Mouse (Mus musculus) heart, embryonic 11.5 days (tissue): Measurements from ENCODE around the gene Btbd9. TPM values are rescaled to one million over a fixed set of nuclear protein-coding genes. Genes with fewer than 3 reads are reported as not detected.

ENCODE experiments used
- ATAC-seq: fragments of 200-750 bp; cut with Nextera tagmentation; replicated peaks from 2 replicates; pipeline ENCODE4 v1.8.0; 2017; ENCODE audit warnings: moderate library complexity; ENCODE audit not compliant: insufficient number of reproducible peaks, low FRiP score, low TSS enrichment
- H3K27ac ChIP-seq: fragments of 300-500 bp; sonication (generic); 2 replicates; pipeline ENCODE4 v1.5.1; 2014; ENCODE audit warnings: mild to moderate bottlenecking, low read depth, low read length
- H3K27me3 ChIP-seq: fragments of 300-500 bp; sonication (generic); 2 replicates; pipeline ENCODE4 v1.6.1; 2014; ENCODE audit warnings: mild to moderate bottlenecking, low read length, mixed read lengths; ENCODE audit not compliant: control insufficient read depth, insufficient read depth
- H3K36me3 ChIP-seq: fragments of 300-500 bp; sonication (generic); 2 replicates; pipeline ENCODE4 v1.6.1; 2014; ENCODE audit warnings: mild to moderate bottlenecking, low read length, moderate library complexity, mixed read lengths; ENCODE audit not compliant: control insufficient read depth, insufficient read depth
- H3K4me1 ChIP-seq: fragments of 300-500 bp; sonication (generic); 2 replicates; pipeline ENCODE4 v1.6.1; 2014; ENCODE audit warnings: low read length; ENCODE audit not compliant: control insufficient read depth, insufficient read depth
- H3K4me2 ChIP-seq: fragments of 300-500 bp; sonication (generic); 2 replicates; pipeline ENCODE4 v1.6.1; 2014; ENCODE audit warnings: mild to moderate bottlenecking, moderate library complexity
- H3K4me3 ChIP-seq: fragments of 300-500 bp; sonication (generic); 2 replicates; pipeline ENCODE4 v1.5.1; 2014; ENCODE audit warnings: low read depth, low read length
- H3K9ac ChIP-seq: fragments of 300-500 bp; sonication (generic); 2 replicates; pipeline ENCODE4 v1.6.1; 2014; ENCODE audit warnings: mild to moderate bottlenecking, low read depth, low read length, moderate library complexity
- H3K9me3 ChIP-seq: fragments of 300-500 bp; sonication (generic); replicated peaks from 2 replicates; pipeline ENCODE4 v1.6.1; 2016; ENCODE audit warnings: low read length; ENCODE audit not compliant: control insufficient read depth
- WGBS: fragments of 180-500 bp; shearing (Covaris S2); extraction: QIAGEN DNeasy Blood & Tissue Kit; methylation state at CpG from one replicate; pipeline ENCODE4 v1.1.7; 2014; ENCODE audit not compliant: insufficient replicate concordance; 5-methylcytosine and 5-hydroxymethylcytosine counted together
- polyA plus RNA-seq: library from polyadenylated mRNA; unstranded; fragments of >200 nt; fragmentation: Nextera tagmentation; extraction: Ambion mirVana; gene quantifications from 2 replicates; pipeline ENCODE4 v1.2.1, GENCODE M21; 2014

The Btbd9 gene
- polyA plus RNA-seq, 1 experiment from 2014 or later, result 41.9 TPM

DNA sequence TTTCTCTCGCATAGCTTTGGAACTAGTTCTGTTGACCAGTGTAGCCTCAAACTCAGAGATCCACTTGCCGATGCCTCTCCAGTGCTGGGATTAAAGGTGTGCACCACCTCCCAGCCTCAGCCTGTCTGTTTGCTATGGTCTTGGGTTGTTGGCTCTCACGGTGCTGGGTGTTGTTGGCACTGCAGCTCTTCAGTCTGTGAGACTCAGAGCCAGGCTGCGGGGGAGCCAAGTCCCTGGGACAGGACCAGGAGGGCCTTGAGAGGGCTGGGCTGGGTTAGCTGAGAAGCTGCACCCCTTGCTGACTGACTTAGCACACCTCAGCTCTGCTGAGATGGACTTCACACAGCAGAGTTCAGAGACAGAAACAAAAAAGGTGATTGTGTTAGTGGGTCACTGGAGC, 376.0 kb downstream of the Btbd9 start:
- whole genome bisulfite sequencing, result 59% methylated on average over 4 of the region's 4 CpGs
- H3K9ac ChIP-seq, result no peak overlapping the region
- peak overlapping the region; percentile 80 for H3K27ac ChIP-seq

GRCm38 (mm10) chr17:30199374-30200247, 376.7 kb downstream of the Btbd9 start:
- peak overlapping the region; percentile 49; the same call in 1 of the 2 replicates for H3K9ac ChIP-seq
- no peak overlapping the region for H3K4me3 ChIP-seq
- H3K4me2 ChIP-seq, result no peak overlapping the region
- H3K27ac ChIP-seq, result peak overlapping the region; percentile 80
- H3K27me3 ChIP-seq, result no peaks in the 10 kb centered on the region
- ATAC-seq, result no peak
- no peaks in the 10 kb centered on the region for H3K36me3 ChIP-seq
- 54% methylated on average over 13 of the region's 13 CpGs for WGBS
- peaks cover 98% of the 10 kb centered on the region for H3K4me1 ChIP-seq
- H3K9me3 ChIP-seq, result no peaks in the 10 kb centered on the region

More for the DNA sequence above, 376.0 kb downstream of the Btbd9 start:
- Histone ChIP-seq H3K9me3 (no peaks in the 10 kb centered on the region), H3K36me3 (no peaks in the 10 kb centered on the region), H3K4me3 (no peak overlapping the region), H3K4me1 (peaks cover 97% of the 10 kb centered on the region), H3K27me3 (no peaks in the 10 kb centered on the region), H3K4me2 (no peak overlapping the region)
- ATAC-seq, result no peak

DNA sequence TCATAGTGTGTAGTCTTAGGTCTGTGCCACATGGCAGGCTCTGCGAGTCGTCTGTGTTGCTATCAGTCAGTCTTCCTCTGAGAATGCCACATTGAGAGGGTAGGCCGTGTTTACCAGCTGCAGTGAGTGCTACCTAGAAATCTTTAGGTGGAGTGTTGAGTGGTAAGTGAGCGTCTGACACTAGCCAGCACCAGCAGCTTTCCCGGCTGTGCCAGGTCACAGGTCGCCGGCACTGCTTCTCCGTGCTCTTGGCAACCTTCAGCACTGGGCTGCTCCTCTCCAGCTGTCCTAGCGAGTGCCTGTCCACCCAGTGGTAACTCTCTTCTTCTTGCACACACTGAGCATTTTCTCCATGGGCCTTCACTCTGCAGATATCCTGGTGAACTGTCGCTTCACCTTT, 377.9 kb downstream of the Btbd9 start:
- Histone ChIP-seq H3K9me3 (no peaks in the 10 kb centered on the region), H3K4me3 (no peak overlapping the region), H3K36me3 (no peaks in the 10 kb centered on the region), H3K4me1 (peaks cover 97% of the 10 kb centered on the region), H3K4me2 (0 out of 2 replicates have a peak overlapping the region, but pooled peaks have one; percentile 22), H3K9ac (peak overlapping the region; percentile 11; the same call in 1 of the 2 replicates), H3K27me3 (no peaks in the 10 kb centered on the region), H3K27ac (peak overlapping the region; percentile 80)
- ATAC-seq, result no peak
- WGBS, result 23% methylated on average over 10 of the region's 10 CpGs

GRCm38 (mm10) chr17:30197280-30198030, 378.8 kb downstream of the Btbd9 start:
- WGBS, result 52% methylated on average over 12 of the region's 12 CpGs
- Histone ChIP-seq H3K9me3 (no peaks in the 10 kb centered on the region), H3K27ac (peak overlapping the region; percentile 87), H3K27me3 (no peaks in the 10 kb centered on the region), H3K9ac (peak overlapping the region; percentile 13; the same call in 1 of the 2 replicates), H3K36me3 (no peaks in the 10 kb centered on the region), H3K4me2 (peak overlapping the region; percentile 34), H3K4me3 (no peak overlapping the region), H3K4me1 (peaks cover 97% of the 10 kb centered on the region)
- ATAC-seq, result no peak

DNA sequence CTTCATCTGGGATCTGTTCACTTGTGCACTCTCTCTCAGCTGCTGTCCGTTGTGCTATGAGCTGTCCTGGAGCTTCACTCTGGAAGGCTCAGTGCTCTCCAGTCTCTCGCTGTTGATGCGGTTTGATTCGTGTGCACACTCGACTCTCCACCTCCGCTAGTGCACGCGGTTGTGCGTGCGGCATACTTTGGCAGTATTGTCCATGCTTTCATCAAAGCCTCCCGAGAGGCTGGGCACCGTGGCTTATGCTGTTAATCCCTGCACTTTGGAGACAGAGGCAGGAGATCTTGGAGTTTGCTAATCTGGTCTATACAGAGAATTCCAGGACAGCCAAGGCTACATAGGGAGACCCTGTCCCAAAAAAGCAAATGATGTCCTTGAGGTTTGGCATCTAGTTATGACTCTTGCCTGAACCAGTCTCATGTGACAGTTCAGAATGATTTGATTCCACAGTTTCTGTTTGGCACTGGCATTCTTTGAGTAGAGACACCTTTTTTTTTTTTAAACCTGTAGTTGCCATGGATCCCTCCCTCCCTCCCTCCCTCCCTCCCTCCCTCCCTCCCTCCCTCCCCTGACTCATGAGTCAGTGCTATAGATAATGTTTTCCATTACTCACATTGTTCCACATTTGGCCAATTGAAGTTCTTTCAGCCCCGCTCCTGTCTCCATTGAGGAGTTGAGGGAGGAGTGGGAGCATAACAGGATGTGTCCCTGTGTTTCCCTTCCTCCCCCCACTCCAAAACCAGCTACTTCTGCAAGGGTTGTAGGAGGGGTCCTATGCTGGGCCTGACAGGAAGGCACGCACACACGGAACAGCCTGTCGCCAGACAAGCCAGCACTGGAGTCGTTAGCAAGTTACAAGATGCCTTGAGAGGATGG, 379.6 kb downstream of the Btbd9 start:
- H3K4me3 ChIP-seq, result no peak overlapping the region
- H3K4me2 ChIP-seq, result peak overlapping the region; percentile 34
- H3K36me3 ChIP-seq, result no peaks in the 10 kb centered on the region
- H3K9me3 ChIP-seq, result no peaks in the 10 kb centered on the region
- H3K27ac ChIP-seq, result peak overlapping the region; percentile 87
- 62% methylated on average over 17 of the region's 17 CpGs for WGBS
- H3K27me3 ChIP-seq, result no peaks in the 10 kb centered on the region
- H3K9ac ChIP-seq, result peak overlapping the region; percentile 34; the same call in 1 of the 2 replicates
- ATAC-seq, result peak; percentile 47; the same call in 1 of the 2 replicates
- peaks cover 95% of the 10 kb centered on the region for H3K4me1 ChIP-seq

DNA sequence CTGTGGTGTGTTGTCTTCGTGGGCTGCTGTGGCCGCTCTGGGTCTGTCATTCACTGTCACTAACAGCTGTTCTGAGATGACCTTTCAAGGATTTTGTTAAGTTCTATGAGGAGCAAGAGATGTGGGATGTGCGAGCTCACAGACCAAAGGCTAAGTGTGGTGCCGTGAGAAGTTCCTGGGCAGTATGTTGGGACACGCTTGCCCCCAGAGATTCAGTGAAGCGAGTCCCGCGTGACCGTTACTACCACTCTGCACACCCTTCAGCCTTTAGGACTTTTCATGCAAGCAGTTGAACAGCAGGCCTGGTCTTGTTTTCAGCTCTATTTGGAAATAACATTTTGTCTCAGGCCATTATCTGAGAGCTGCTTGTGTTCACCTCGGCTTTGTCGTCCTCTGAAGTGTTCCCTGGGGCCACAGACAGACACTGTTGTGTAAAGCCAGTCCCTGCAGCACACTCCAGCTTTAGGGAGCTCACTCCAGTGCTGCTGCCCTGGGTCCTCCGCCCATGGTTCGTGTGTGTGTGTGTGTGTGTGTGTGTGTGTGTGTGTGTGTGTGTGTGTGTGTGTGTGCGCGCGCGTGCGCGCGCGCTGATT, 380.6 kb downstream of the Btbd9 start:
- Histone ChIP-seq H3K9me3 (no peaks in the 10 kb centered on the region), H3K27me3 (no peaks in the 10 kb centered on the region), H3K4me1 (peaks cover 94% of the 10 kb centered on the region), H3K4me3 (no peak overlapping the region), H3K27ac (peak overlapping the region; percentile 84), H3K9ac (peak overlapping the region; percentile 34; the same call in 1 of the 2 replicates), H3K36me3 (no peaks in the 10 kb centered on the region), H3K4me2 (peak overlapping the region; percentile 1; the same call in 1 of the 2 replicates)
- no peak for ATAC-seq
- 58% methylated on average over 13 of the region's 21 CpGs for WGBS

GRCm38 (mm10) chr17:30194629-30195445, 381.5 kb downstream of the Btbd9 start:
- no peaks in the 10 kb centered on the region for H3K36me3 ChIP-seq
- 60% methylated on average over 11 of the region's 11 CpGs for WGBS
- no peaks in the 10 kb centered on the region for H3K9me3 ChIP-seq
- peak overlapping the region; percentile 34; the same call in 1 of the 2 replicates for H3K9ac ChIP-seq
- peaks cover 93% of the 10 kb centered on the region for H3K4me1 ChIP-seq
- peak overlapping the region; percentile 84 for H3K27ac ChIP-seq
- no peaks in the 10 kb centered on the region for H3K27me3 ChIP-seq
- no peak overlapping the region for H3K4me3 ChIP-seq
- H3K4me2 ChIP-seq, result no peak overlapping the region; the same call in 1 of the 2 replicates
- ATAC-seq, result no peak
